Mouse (Mus musculus) heart, postnatal 10 days (tissue): ENCODE data around the gene Lsamp. TPM values are rescaled to one million over a fixed set of nuclear protein-coding genes. Genes with fewer than 3 reads are reported as not detected.
A peak's percentile ranks its signal among the peaks of the same experiment; 100 is the strongest.
"Not testable (repeated sequence)": the region's sequence is repeated elsewhere in the genome, so short reads cannot be mapped to it uniquely, and the experiment has no call there.

ENCODE experiments used
- DNase-seq, 2 experiments: peaks; one replicate each; pipeline ENCODE4 v3.0.0; 2021
- intact Hi-C: fragments of 180-260 bp; cut with DNase I; formaldehyde crosslinking; loops from one replicate; pipeline ENCODE4 v1.15.1; 2025
- total RNA-seq, 2 experiments: library from RNA; stranded (reverse); gene quantifications; 2 replicates each; pipeline ENCODE4 v1.2.3; 2021

Lsamp gene
- total RNA-seq, 2 experiments from 2014 or later = 1.3 to 1.6 TPM

- intact Hi-C loops = no loop called here
Measured at GRCm38 (mm10) chr16:41974866-41975719, 1990.9 kb downstream of the Lsamp start.

DNA sequence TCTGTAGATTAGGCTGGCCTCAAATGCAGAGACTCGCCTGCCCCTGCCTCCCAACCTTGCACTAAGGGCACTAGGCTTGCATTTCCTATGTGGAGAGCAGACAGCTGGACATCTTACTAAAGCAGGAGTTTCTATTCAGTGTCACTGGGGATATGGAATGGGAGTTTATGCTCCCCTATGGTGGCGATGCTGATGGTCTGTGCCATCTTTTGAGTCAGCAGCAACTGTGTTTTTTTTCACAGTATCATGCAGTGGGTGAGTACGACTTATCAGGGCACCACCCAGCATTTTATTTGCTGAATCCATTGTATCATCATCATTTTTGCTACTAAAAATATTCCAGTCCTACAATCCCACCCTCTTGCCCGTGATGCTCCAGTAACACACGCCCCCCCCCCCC is 1992.7 kb downstream of the Lsamp start:
- intact Hi-C loops = no loop called here

More at GRCm38 (mm10) chr16:41974866-41975719, 1990.9 kb downstream of the Lsamp start:
- no peak for DNase-seq

DNA sequence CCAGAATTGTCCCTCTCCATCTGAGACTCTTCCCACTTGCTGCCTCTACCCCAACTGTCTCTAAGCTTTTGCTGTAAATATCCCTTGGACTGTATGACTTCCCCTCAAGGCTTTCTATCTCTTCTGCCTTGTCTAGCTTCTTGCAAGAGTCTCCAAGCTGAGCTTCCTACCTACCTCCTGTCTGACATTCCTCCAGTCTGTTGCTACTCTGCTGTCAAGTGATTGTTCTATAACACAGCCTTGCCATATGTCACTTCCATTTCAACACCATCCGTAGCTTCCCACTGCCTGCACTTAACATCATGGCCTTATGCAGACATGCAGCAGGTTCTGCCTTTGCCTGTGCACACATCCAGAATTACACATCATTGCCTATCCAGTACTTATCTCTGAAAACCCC is 2012.8 kb downstream of the Lsamp start:
- DNase-seq = no peak
- intact Hi-C loops = no loop called here

More for the DNA sequence above, 1992.7 kb downstream of the Lsamp start:
- no peak for DNase-seq

DNA sequence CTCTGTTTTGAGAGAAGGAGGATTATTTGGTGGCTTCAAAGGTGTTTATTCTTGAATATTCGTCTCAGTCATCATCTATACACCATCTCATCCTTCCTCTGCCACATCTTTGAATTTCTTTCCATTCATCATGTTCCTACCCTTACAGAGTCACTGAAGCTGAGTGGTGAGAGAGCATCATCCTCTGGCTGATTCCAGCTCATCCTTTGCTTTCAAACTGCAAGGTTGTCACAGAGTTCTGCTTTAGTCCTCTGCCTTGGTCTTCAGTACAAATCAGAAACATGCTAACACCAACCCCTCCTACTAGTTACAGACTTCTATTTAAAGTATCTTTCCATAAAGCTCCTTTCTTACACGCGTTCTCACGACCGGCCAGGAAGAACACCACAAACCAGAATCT is 2018.8 kb downstream of the Lsamp start:
- intact Hi-C loops = no loop called here
- no peak for DNase-seq

DNA sequence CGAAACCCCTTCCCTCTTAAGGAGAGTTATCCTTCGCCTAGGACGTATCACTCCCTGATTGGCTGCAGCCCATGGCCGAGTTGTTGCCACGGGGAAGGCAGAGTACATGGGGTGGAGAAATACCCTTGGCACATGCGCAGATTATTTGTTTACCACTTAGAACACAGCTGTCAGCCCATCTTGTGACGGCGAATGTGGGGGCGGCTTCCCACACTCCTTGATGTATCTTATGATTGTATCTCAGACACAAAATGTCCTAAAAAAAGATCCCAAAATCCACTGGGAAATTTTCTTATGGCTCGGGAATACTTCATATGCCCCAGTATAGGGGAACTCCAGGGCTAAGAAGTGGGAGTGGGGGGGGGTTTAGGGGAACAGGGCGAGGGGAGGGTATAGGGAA is 2019.3 kb downstream of the Lsamp start:
- DNase-seq, intact Hi-C loops: not testable (repeated sequence)

GRCm38 (mm10) chr16:42004166-42004565 is 2020.0 kb downstream of the Lsamp start:
- no peak for DNase-seq
- intact Hi-C loops = no loop called here

GRCm38 (mm10) chr16:42014937-42015336 is 2030.8 kb downstream of the Lsamp start:
- intact Hi-C loops = no loop called here
- no peak for DNase-seq

DNA sequence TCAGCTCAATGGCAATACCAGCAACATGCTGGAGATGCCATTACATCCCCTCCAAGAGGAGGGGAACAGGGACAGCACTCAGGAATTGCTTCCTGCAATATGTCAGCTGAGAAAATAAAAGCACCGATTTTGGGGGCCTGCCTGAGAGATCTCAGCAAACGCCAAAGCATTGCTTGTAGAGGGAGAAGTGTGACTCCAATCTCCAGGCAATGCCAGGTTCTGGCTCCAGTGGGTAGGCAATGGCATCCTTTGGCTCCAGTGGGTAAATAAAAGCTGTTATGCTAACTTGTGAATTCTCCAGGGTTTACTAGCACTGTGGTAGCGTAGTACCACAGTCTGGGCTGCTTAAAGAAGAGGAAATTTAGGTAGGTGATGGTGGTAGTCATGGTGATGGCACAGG is 2031.3 kb downstream of the Lsamp start:
- DNase-seq = no peak
- intact Hi-C loops = no loop called here

DNA sequence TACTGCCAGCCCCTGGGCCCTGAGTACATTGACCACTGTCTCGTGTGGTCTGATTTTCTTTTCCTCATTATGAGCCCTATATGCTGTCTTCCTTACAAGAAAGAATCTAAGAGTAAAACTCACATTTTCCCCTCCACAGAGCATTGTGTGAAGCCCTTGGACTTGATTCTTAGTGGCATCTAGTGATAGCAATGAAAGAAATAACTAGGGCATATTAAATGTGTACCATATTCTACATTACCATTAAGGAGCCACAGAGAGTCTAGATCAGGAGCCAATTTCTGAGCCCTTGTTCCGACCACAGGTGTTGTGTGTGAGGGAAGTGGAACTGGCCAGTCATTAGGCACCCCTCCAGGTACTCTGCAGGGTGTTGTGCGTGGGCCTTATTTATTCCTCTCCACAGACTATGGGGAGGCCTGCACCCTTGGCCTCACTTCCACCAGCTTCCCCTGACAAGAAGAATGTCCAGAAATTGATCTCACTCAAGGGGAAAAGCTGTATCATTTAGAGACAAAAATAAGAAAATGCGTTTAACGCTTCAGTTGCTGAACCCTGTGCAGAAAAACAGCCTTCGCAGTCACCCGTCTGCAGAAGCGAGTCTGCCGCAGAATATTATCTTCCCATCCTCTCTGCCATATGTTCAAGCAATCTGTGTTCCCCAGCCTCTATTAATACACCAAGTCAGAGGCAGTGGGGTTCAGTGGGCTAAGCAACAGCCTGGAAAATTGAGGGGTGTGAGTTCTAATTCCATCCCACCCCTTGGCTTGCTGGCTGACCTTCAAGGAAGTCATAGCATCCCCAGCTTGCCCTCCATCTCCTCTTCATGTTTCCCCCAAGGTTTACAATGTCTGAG is 2032.9 kb downstream of the Lsamp start:
- DNase-seq = no peak
- intact Hi-C loops = no loop called here

DNA sequence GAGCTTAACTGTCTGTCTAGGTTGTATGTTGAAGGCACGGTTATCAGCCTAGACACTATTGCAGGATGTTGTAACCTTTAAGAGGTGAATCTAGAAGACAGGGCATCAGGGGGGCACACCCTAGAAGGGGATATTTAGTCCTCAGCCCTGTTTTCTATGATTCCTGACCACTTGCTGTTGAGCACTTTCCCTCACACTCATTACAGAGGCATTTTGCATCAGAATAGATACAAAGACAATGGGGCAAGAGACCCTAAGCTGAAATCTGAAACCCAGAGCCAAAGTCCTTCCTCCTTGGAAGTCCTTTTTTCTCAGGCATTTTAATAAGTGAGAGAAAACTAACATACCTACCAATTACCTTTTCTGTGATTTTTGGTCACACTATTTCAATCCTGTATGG is 2038.4 kb downstream of the Lsamp start:
- intact Hi-C loops = no loop called here
- DNase-seq = no peak

GRCm38 (mm10) chr16:42032030-42032429 is 2047.9 kb downstream of the Lsamp start:
- intact Hi-C loops = no loop called here
- DNase-seq = no peak

- intact Hi-C loops = no loop called here
- DNase-seq = no peak
Measured at GRCm38 (mm10) chr16:42033449-42033848, 2049.3 kb downstream of the Lsamp start.

DNA sequence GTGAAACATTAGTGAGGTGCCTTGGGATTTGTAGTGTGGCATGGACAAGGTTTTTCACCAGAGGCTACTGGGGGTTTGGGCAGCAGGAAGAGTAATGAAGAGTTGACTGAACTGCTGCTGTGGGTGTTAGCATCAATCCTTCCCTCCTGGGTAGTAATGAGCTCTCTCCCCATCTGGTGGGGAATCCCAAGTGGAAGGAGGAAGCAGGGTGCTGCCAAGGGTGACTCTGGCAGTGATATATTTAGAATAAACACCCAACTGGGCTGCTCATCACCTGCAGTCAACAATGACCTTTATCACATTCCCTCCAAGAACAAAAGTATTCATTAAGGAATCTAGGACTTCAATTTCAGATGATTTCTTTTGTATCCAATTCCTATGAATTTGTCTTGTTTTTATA is 2064.0 kb downstream of the Lsamp start:
- no peak for DNase-seq
- intact Hi-C loops = no loop called here

- intact Hi-C loops = no loop called here
- peak; percentile 3 to 4 for DNase-seq
Measured at GRCm38 (mm10) chr16:42059927-42060326, 2075.8 kb downstream of the Lsamp start.

- no peak for DNase-seq
- intact Hi-C loops = no loop called here
Measured at GRCm38 (mm10) chr16:42074325-42074724, 2090.2 kb downstream of the Lsamp start.

DNA sequence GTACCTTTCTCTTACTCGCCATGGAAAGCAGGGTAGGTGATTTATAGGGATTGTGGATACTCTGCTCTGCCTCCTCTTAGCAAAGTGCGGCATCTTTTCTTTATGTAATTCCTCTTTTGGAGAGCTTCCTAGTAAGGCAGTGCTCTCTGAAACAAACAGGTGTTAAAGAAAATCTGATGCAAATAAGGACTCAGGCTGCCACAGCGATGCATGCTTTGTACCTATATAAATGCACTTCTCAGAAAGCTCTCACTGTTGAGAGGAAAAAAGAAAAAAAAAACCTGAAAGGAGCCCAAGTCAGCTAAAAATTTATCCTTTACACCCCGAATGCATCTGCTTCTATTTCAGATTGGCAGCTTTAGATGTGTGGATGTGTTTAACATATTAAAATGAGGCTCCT is 2095.4 kb downstream of the Lsamp start:
- no peak for DNase-seq
- intact Hi-C loops = no loop called here

DNA sequence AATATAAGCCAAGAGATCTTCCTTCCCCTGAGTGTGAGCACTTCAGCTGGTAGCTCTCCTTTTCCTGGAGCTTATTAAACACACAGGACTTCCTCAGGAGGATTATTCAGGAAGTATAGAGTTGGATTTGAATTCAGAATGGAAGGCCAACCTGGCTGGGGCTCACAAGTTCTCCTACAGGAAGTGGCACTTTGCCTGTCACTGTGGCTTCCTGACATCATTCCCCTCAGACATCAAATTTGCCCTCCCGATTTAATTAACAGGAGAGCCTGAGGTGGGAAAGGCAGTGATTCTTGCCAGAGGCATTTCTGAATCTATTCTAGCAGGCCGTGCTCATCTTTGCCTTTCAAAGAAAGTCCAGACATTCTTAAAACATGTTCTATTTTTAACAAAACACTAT is 2097.4 kb downstream of the Lsamp start:
- intact Hi-C loops = no loop called here
- no peak for DNase-seq

DNA sequence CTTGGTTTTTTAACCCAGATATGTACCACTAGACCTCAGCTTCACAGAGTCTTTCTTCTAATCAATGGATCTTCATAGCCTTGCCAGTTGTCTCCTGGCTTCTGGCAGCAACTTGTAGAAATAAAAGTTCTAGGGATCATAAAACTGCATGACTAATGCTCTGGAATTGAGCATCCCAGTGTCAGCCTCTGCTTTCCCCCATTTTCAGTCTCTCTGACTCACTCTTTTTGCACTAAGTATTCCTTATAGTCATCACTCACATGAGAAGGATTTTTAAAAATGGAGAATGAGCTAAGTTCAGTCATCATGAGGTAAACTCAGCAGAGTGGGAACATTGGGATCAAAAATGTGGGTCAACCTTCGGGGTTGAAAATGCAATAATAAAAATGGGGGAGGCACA is 2113.3 kb downstream of the Lsamp start:
- DNase-seq = no peak
- intact Hi-C loops = no loop called here

GRCm38 (mm10) chr16:42102186-42102585 is 2118.0 kb downstream of the Lsamp start:
- intact Hi-C loops = no loop called here
- DNase-seq = no peak

DNA sequence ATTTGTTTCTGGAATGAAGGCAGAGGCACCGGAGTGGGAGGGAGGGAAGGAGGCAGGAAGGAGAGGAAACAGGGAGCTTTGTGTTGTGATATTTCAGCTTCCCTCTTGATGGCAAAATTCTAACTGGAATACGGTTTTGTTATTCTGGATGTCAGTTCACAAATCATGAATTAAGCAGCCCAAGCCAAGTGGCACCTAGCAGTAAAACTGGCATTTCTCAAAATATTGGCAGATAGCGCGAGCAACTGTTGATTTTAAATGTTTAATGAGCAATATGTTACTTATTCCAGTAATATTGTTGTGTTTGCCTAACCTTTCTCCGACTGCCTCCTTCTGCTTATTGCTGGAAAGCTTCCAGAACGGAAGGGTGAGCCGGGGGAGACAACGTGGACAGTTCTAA is 2118.5 kb downstream of the Lsamp start:
- DNase-seq = peak in 1 of 2 experiments; percentile 2
- intact Hi-C loops = no loop called here

DNA sequence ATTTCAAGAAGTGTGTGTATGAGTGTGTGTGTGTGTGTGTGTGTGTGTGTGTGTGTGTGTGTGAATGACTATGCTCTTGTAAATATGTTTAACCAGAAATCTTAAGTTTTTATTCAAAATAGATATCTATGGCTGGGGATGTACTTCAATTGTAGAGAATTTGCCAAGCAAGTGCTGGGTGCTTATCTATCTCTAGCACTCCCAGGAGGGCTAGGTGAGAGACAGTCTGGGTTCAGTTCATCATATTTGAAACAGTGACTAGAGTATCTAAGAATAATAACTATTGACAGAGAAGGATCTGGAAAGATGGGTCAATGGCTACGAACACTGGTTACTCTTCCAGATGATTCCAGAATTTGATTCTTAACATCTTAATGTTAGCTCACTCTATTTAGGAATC is 2128.1 kb downstream of the Lsamp start:
- DNase-seq = no peak
- intact Hi-C loops = no loop called here

GRCm38 (mm10) chr16:42113246-42113645 is 2129.1 kb downstream of the Lsamp start:
- no peak for DNase-seq
- intact Hi-C loops = no loop called here
